Mouse (Mus musculus): ENCODE results near the gene Eml1.
"Not testable (repeated sequence)": the region's sequence is repeated elsewhere in the genome, so short reads cannot be mapped to it uniquely, and the experiment has no call there.

Eml1 gene

GRCm38 (mm10) chr12:108480704-108481365 is 110.1 kb downstream of the Eml1 start:
- no peak for DNase-seq

- no peak for DNase-seq
Measured at GRCm38 (mm10) chr12:108489076-108489475, 118.3 kb downstream of the Eml1 start.

GRCm38 (mm10) chr12:108489741-108490140 is 119.0 kb downstream of the Eml1 start:
- DNase-seq, result no peak

- no peak for DNase-seq
Measured at GRCm38 (mm10) chr12:108490336-108490735, 119.6 kb downstream of the Eml1 start.

- peak; percentile 90 to 92 for DNase-seq
Measured at GRCm38 (mm10) chr12:108490954-108491353, 120.2 kb downstream of the Eml1 start.

GRCm38 (mm10) chr12:108494011-108494541 is 123.3 kb downstream of the Eml1 start:
- peak; percentile 49 to 76 for DNase-seq

GRCm38 (mm10) chr12:108495455-108496235 is 124.9 kb downstream of the Eml1 start:
- no peak for DNase-seq

GRCm38 (mm10) chr12:108503064-108503463 is 132.3 kb downstream of the Eml1 start:
- DNase-seq, result no peak

- DNase-seq, result no peak
Measured at GRCm38 (mm10) chr12:108503582-108503981, 132.8 kb downstream of the Eml1 start.

- DNase-seq, result no peak
Measured at GRCm38 (mm10) chr12:108505846-108506245, 135.1 kb downstream of the Eml1 start.

GRCm38 (mm10) chr12:108507046-108507445 is 136.3 kb downstream of the Eml1 start:
- DNase-seq, result not testable (repeated sequence)

GRCm38 (mm10) chr12:108510571-108510970 is 139.8 kb downstream of the Eml1 start:
- no peak for DNase-seq

- peak in 1 of 2 experiments; percentile 52 for DNase-seq
Measured at GRCm38 (mm10) chr12:108511009-108511408, 140.3 kb downstream of the Eml1 start.

- no peak for DNase-seq
Measured at GRCm38 (mm10) chr12:108515464-108515863, 144.7 kb downstream of the Eml1 start.

- no peak for DNase-seq
Measured at GRCm38 (mm10) chr12:108519374-108519773, 148.6 kb downstream of the Eml1 start.

GRCm38 (mm10) chr12:108529214-108529613 is 158.5 kb downstream of the Eml1 start:
- DNase-seq, result peak; percentile 49 to 52

- DNase-seq, result no peak
Measured at GRCm38 (mm10) chr12:108534484-108534883, 163.7 kb downstream of the Eml1 start.

GRCm38 (mm10) chr12:108536461-108536860 is 165.7 kb downstream of the Eml1 start:
- DNase-seq, result peak in 1 of 2 experiments; percentile 15

GRCm38 (mm10) chr12:108541088-108541487 is 170.3 kb downstream of the Eml1 start:
- peak; percentile 63 to 66 for DNase-seq

- no peak for DNase-seq
Measured at GRCm38 (mm10) chr12:108546508-108547153, 175.9 kb downstream of the Eml1 start.

GRCm38 (mm10) chr12:108547251-108547875 is 176.6 kb downstream of the Eml1 start:
- no peak for DNase-seq

GRCm38 (mm10) chr12:108551731-108552130 is 181.0 kb downstream of the Eml1 start:
- no peak for DNase-seq

- DNase-seq, result no peak
Measured at GRCm38 (mm10) chr12:108553079-108553478, 182.3 kb downstream of the Eml1 start.
